Mouse (Mus musculus) testis, adult 10 weeks (tissue): ENCODE results near the gene Robo3. TPM values are rescaled to one million over a fixed set of nuclear protein-coding genes. Genes with fewer than 3 reads are reported as not detected.

Experiments used
- polyA plus RNA-seq: library from polyadenylated mRNA; stranded (reverse); fragments of 350-450 nt; fragmentation: Illumina TruSeq; extraction: RNeasy Lipid Tissue Mini Kit (QIAGEN cat#74804); gene quantifications from one replicate; pipeline ENCODE4 v1.2.3, GENCODE M21; 2014; ENCODE audit warnings: low read depth, low replicate concordance

The Robo3 gene
- not detected for polyA plus RNA-seq

DNA sequence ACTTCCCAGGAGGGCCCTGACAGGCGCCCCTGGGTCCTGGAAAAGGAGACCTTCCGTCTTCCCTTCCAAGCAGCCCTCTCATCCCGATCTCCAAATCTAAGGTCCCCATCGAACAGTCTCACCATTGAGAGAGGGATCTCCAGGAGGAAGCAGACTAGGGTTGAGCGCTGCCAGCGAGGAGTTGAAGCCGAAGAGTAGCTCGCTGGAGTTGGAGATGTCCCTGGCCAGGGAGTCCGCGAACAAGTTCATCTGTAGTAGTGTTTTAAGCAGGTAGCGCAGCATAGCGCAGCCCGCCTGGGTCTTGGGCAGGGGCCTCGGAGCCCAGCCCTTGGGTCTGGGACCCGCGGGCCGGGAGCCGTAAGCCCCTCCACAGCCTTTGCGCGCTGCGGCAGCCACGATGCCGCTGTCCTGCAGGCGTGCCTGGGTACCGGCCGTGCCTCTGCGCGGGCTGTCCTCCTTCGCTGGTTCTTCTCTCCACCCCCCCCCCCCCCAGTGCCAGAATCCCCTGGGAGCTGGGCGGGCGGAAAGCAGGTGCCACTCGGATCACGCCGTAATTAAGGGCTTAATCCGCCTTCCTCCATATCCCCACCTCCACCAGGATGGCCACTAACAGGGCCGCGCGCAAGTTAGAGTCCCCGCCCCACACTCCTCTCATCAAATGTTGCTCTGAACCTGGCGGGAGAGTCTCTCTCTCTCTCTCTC is at the start of gene Robo3:
Robo3 (minus strand) TSS at position 527 of the 702 bp plus-strand sequence.

DNA sequence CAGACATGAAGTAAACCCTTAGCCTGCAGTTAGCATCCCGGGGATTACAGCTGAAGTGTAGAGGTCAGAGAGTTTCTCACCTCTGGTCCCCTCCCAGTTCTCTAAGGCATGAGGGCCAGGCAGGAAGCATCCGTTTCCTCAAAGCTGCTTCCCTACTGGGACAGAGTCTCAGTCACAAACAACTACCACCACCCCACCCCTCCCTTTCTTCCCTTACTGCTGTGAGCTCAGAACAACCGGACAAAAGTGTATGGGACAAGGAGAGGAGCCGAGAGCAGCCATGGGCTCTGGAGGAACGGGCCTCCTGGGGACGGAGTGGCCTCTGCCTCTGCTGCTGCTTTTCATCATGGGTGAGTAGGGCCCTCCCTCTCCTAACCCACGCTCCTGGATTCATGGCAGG is 31.2 kb downstream of the Robo3 start, which contains the start of gene Robo4:
Robo4 (plus strand) TSS at position 96 of the 400 bp plus-strand sequence.

GRCm38 (mm10) chr9:37367301-37368080 is 65.6 kb downstream of the Robo3 start, which contains the start of gene Hepacam:
Gene Hepacam (plus strand): TSS chr9:37367351.

Other genes with a start within 250 kb of the Robo3 start
- gene Tmem218, start 225.0 kb downstream of the Robo3 start, polyA plus RNA-seq = 8.6 TPM
- 3.3 TPM for gene Slc37a2, start 177.5 kb downstream of the Robo3 start, polyA plus RNA-seq
- 35.5 TPM for gene Ccdc15, start 84.8 kb downstream of the Robo3 start, polyA plus RNA-seq
- 5.7 TPM for gene Hepacam, start 65.9 kb downstream of the Robo3 start, polyA plus RNA-seq
- gene Robo4, start 31.3 kb downstream of the Robo3 start, polyA plus RNA-seq = 0.11 TPM
- 34.6 TPM for gene Msantd2, start 56.1 kb upstream of the Robo3 start, polyA plus RNA-seq
- gene Esam, start 94.8 kb upstream of the Robo3 start, polyA plus RNA-seq = 2.3 TPM
- gene Vsig2, start 106.0 kb upstream of the Robo3 start, polyA plus RNA-seq = not detected
- 0.20 TPM for gene Nrgn, start 119.7 kb upstream of the Robo3 start, polyA plus RNA-seq
- gene Siae, start 122.5 kb upstream of the Robo3 start, polyA plus RNA-seq = 14.4 TPM
- gene Spa17, start 180.5 kb upstream of the Robo3 start, polyA plus RNA-seq = 4,141 TPM
- gene Tbrg1, start 224.1 kb upstream of the Robo3 start, polyA plus RNA-seq = 57.5 TPM
- 0.91 TPM for gene Panx3, start 236.0 kb upstream of the Robo3 start, polyA plus RNA-seq